Mouse (Mus musculus) kidney, embryonic 14.5 days (tissue): ENCODE results near the gene Mon2. TPM values are rescaled to one million over a fixed set of nuclear protein-coding genes. Genes with fewer than 3 reads are reported as not detected.

ENCODE experiments used
- ATAC-seq: fragments of 200-750 bp; cut with Nextera tagmentation; 2 replicates; pipeline ENCODE4 v1.8.0; 2017; ENCODE audit warnings: moderate number of reproducible peaks, mild to moderate bottlenecking, moderate TSS enrichment, moderate library complexity; ENCODE audit not compliant: low FRiP score, low TSS enrichment
- H3K27ac ChIP-seq: fragments of 300-500 bp; sonication (generic); 2 replicates; pipeline ENCODE4 v1.5.1; 2014; ENCODE audit warnings: low read depth, mild to moderate bottlenecking, low read length, moderate library complexity, mixed read lengths
- H3K27me3 ChIP-seq: fragments of 300-500 bp; sonication (generic); 2 replicates; pipeline ENCODE4 v1.6.1; 2014; ENCODE audit warnings: mild to moderate bottlenecking, low read length; ENCODE audit not compliant: control insufficient read depth, insufficient read depth
- H3K36me3 ChIP-seq: fragments of 300-500 bp; sonication (generic); 2 replicates; pipeline ENCODE4 v1.6.1; 2014; ENCODE audit warnings: low read length, mixed read lengths; ENCODE audit not compliant: control insufficient read depth, insufficient read depth
- H3K4me1 ChIP-seq: fragments of 300-500 bp; sonication (generic); 2 replicates; pipeline ENCODE4 v1.6.1; 2014; ENCODE audit warnings: low read length, mixed read lengths; ENCODE audit not compliant: control insufficient read depth, insufficient read depth
- H3K4me2 ChIP-seq: fragments of 300-500 bp; sonication (generic); replicated peaks from 2 replicates; pipeline ENCODE4 v1.6.1; 2014; ENCODE audit warnings: low read depth, mild to moderate bottlenecking, low read length
- H3K4me3 ChIP-seq: fragments of 300-500 bp; sonication (generic); 2 replicates; pipeline ENCODE4 v1.5.1; 2014; ENCODE audit warnings: mild to moderate bottlenecking, low read length
- H3K9ac ChIP-seq: fragments of 300-500 bp; sonication (generic); 2 replicates; pipeline ENCODE4 v1.6.1; 2014; ENCODE audit warnings: low read depth, mild to moderate bottlenecking, low read length, moderate library complexity
- H3K9me3 ChIP-seq: fragments of 300-500 bp; sonication (generic); 2 replicates; pipeline ENCODE4 v1.6.1; 2016; ENCODE audit warnings: low read length; ENCODE audit not compliant: control insufficient read depth
- WGBS: fragments of 180-500 bp; shearing (Covaris S2); extraction: QIAGEN DNeasy Blood & Tissue Kit; methylation state at CpG from one replicate; pipeline ENCODE4 v1.1.7; 2014; 5-methylcytosine and 5-hydroxymethylcytosine counted together
- polyA plus RNA-seq: library from polyadenylated mRNA; unstranded; fragments of >200 nt; fragmentation: Nextera tagmentation; extraction: Ambion mirVana; gene quantifications from 2 replicates; pipeline ENCODE4 v1.2.1, GENCODE M21; 2014

The Mon2 gene
- polyA plus RNA-seq, 1 experiment from 2014 or later: 40.8 TPM

DNA sequence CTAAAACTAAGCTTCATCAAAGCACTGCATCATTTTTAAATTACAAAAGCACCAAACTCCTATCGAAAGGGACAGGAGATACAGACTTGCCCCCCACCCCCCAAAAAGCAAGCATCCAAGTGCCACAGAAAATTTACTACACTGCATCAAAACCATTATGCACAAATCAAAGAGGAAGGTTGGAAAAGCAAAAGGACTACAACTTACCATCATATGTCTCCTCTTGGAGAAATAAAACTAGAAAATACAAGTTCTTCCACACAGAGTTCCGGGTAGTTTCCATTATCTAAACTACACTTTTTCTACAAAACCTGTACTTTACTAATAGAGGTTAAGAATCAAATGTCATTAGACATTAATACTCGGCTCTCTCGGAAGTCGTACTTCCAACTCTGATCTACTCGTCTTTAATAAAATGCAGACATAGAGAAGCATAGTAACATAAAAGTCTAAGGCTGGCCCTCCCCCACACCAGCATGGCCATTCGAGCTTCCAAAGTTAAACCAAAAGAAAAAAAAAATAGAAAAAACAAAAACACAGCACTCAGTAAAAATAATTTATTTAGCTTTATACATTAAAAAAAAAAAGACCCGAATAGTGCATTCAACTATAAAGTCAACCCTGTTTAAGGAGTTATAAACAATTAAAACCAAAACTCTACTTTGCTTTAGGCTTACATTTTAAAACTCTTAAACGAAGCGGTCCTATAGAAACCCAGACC, 91.6 kb downstream of the Mon2 start:
- Histone ChIP-seq H3K4me1 (peaks cover 20% of the 10 kb centered on the region), H3K9ac (peak overlapping the region; percentile 99), H3K36me3 (peaks cover 14% of the 10 kb centered on the region; the same call in 1 of the 2 replicates), H3K27ac (peak overlapping the region; percentile 100), H3K27me3 (no peaks in the 10 kb centered on the region), H3K9me3 (no peaks in the 10 kb centered on the region), H3K4me3 (peak overlapping the region; percentile 97), H3K4me2 (peak overlapping the region; percentile 55)
- no peak for ATAC-seq
- WGBS: 1% methylated on average over 10 of the region's 10 CpGs

DNA sequence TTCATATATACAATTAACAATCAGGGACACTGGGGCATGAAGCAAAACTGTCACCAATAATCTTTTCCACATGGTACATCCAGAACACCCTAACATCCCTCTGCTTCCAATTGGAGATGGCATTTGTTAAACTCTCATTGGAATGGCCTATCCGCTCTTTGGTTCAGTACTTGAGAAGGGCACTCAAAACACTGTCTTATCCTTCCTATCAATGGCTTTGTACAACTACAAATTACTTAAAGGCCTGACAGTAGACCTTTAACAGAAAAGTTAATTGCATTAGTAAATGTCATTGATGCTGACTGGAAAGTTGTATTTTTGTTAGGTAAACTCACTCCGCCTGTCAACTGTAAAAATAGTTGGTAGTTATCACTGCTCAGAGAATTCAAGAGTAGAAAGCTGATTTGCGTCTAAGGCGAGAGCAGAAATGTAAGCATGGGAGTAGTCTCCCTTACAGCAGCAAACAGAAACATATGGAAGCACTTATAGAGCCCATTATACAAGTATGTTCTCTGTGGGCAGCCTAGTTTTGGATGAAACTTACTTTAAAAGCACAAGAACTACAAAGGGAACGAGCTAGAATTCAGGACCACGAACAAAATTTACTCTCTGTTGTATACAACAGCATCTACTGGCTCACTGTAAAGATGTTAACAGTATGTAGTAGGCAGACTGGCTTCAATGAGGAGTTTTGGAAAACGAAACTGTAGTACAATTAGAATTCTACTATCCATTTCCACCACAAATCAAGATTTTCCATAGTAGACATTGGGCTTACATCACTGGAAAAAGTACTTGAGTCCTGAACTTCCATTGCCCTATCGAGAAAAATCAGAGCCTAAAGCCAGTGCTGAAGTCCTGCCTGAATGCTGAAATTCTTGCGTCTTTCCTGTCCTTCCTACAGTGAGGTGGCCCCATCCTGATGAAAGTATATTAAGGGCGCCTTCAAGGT, 92.5 kb downstream of the Mon2 start:
- peak overlapping the region; percentile 100; the same call in 1 of the 2 replicates for H3K27ac ChIP-seq
- H3K4me2 ChIP-seq: peak overlapping the region; percentile 55
- no peak for ATAC-seq
- 44% methylated on average over 10 of the region's 10 CpGs for WGBS
- peak overlapping the region; percentile 99 for H3K9ac ChIP-seq
- H3K4me1 ChIP-seq: peaks cover 20% of the 10 kb centered on the region
- H3K36me3 ChIP-seq: peaks cover 14% of the 10 kb centered on the region; the same call in 1 of the 2 replicates
- no peaks in the 10 kb centered on the region for H3K27me3 ChIP-seq
- H3K4me3 ChIP-seq: peak overlapping the region; percentile 97
- H3K9me3 ChIP-seq: no peaks in the 10 kb centered on the region

DNA sequence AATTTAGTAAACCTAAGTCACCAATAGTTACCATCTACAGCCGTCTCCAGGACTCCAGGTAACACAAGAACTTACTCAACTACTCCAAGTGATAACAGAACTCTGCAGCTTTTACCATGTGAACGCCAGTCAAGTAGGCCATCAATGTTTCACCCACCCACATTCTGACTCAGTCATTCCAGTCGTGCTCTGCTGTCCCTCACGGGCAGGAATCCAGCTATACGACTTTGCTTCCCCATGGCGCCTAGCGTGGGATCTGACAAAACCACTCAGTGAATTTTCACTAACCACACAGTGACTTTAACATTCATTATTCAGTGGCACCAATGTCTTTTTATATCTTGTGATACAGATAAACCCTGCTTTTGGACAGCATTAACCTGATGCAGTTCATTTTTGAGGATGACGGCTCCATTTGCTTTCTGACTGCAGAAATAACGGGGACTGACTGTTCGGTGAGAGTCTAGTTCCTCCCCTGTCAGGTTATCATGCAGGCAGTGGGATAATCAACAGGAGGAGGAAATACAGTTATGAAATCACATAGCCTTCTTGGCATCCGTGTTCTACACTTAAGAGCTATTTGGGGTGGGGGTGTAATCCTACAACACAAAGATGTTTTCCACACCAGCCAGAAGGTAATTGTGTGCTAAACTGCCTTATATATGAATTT, 93.3 kb downstream of the Mon2 start:
- no peak for ATAC-seq
- Histone ChIP-seq H3K4me1 (peaks cover 17% of the 10 kb centered on the region), H3K9me3 (no peaks in the 10 kb centered on the region), H3K4me2 (peak overlapping the region; percentile 55), H3K4me3 (peak overlapping the region; percentile 97; the same call in 1 of the 2 replicates), H3K36me3 (peaks cover 14% of the 10 kb centered on the region; the same call in 1 of the 2 replicates), H3K27me3 (no peaks in the 10 kb centered on the region), H3K9ac (no peak overlapping the region), H3K27ac (no peak overlapping the region)
- 82% methylated on average over 11 of the region's 11 CpGs for WGBS

DNA sequence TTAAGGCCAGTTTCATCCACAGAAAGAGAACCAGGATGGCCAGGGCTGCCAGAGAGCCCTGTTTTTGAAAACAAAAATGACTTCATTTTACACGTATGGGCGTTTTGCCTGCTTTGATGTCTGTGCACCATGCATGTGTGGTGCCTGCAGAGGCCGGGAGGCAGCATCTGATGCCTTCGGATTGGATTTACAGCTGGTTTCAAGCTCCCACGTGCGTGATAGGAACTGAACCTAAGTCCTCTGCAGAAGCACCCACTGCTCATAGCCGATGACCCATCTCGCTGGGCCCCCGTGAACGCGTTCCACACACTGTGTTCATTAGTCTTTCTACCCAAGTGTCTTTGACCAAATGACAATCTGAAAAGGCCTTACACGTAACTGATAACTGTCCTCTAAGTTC, 96.2 kb downstream of the Mon2 start:
- Histone ChIP-seq H3K4me3 (no peak overlapping the region), H3K9me3 (no peaks in the 10 kb centered on the region), H3K4me1 (peaks cover 6% of the 10 kb centered on the region; the same call in 1 of the 2 replicates), H3K4me2 (no peak overlapping the region), H3K36me3 (peaks cover 14% of the 10 kb centered on the region; the same call in 1 of the 2 replicates), H3K27me3 (no peaks in the 10 kb centered on the region), H3K9ac (no peak overlapping the region), H3K27ac (no peak overlapping the region)
- 95% methylated on average over 12 of the region's 12 CpGs for WGBS
- no peak for ATAC-seq

DNA sequence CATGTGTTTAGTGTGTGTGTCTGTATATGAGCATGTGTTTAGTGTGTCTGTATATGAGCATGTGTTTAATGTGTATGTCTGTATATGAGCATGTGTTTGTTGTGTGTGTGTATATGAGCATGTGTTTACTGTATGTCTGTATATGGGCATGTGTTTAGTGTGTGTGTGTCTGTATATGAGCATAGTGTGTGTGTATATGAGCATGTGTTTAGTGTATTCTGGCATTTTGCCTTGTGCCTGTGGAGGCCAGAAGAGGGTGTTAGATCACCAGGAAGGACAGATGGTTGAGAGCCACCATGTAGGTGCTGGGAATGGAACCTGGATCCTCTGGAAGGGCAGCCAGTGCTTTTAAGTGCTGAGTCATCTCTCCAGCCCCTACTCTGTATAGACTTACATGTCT, 96.9 kb downstream of the Mon2 start:
- H3K36me3 ChIP-seq: peaks cover 14% of the 10 kb centered on the region; the same call in 1 of the 2 replicates
- ATAC-seq: no peak

DNA sequence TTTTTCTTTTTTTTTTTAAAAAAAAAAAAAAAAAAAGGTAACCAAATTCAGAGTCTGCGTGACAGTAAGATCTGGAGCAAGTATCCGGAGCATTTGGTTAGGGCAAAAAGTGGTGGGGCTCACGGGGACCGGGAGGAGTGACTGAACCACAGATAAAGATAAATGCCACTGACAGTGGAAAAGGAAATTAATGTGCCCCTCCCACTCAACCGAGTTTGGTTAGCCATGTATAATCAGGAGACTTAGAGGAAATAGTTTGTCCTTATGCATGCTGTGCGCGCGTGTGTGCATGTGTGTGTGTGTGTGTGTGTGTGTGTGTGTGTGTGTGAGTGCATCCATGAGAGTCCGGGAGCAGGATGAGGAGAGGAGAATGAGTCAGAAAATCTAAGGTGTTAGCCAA, 100.3 kb downstream of the Mon2 start:
- Histone ChIP-seq H3K27ac (no peak overlapping the region), H3K4me2 (no peak overlapping the region), H3K36me3 (peaks cover 6% of the 10 kb centered on the region; the same call in 1 of the 2 replicates), H3K9me3 (no peaks in the 10 kb centered on the region), H3K27me3 (no peaks in the 10 kb centered on the region), H3K4me1 (no peaks in the 10 kb centered on the region), H3K9ac (no peak overlapping the region), H3K4me3 (no peak overlapping the region)
- WGBS: 72% methylated on average over 9 of the region's 9 CpGs
- ATAC-seq: no peak

More for the DNA sequence above, 96.9 kb downstream of the Mon2 start:
- Histone ChIP-seq H3K4me3 (no peak overlapping the region), H3K4me2 (no peak overlapping the region), H3K27ac (no peak overlapping the region), H3K9me3 (no peaks in the 10 kb centered on the region), H3K9ac (no peak overlapping the region), H3K27me3 (no peaks in the 10 kb centered on the region), H3K4me1 (peaks cover 6% of the 10 kb centered on the region; the same call in 1 of the 2 replicates)

DNA sequence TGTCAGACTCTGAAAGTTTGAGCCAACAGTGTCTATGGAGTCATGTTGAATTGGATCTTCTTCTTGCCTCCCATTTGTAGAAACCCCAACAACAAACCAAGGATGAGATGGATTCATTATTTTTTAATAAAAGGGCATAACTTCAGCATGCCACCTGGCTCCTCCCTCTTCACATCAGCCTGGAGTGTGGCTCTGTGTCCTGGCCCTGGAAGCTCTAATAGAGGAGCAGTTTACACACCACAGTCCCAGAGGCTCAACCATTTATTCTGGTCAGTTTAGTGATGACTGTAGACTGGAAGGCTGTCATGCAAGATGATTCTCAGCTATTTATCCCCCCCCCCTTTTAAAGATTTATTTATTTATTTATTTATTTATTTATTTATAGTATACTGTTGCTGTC, 103.1 kb downstream of the Mon2 start:
- Histone ChIP-seq H3K9me3 (no peaks in the 10 kb centered on the region), H3K36me3 (no peaks in the 10 kb centered on the region), H3K4me3 (no peak overlapping the region), H3K27ac (no peak overlapping the region), H3K4me1 (no peaks in the 10 kb centered on the region), H3K4me2 (no peak overlapping the region), H3K9ac (no peak overlapping the region), H3K27me3 (no peaks in the 10 kb centered on the region)
- ATAC-seq: no peak

DNA sequence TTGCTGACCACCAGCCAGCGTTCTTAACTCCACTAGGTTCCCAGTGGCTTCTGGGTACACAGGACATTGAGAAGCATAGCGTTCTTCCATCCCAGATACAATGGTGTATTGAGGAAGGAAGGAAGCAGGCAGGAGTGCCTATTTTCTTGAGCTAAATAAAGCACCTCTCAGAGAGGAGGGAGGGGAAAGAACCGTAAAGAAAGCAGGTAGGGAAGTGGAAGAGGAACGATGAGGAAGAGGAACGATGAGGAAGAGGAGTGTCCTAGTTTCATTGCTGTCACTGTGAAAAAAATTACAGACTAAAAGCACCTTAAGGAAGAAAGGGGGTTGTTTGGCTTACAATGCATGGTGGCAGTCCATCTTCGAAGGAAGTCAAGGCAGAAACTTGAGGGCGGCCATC, 106.1 kb downstream of the Mon2 start:
- WGBS: 86% methylated on average over 7 of the region's 7 CpGs
- no peak overlapping the region for H3K4me2 ChIP-seq
- H3K4me1 ChIP-seq: no peaks in the 10 kb centered on the region
- no peak overlapping the region for H3K27ac ChIP-seq
- no peak overlapping the region for H3K9ac ChIP-seq
- no peaks in the 10 kb centered on the region for H3K27me3 ChIP-seq
- no peaks in the 10 kb centered on the region for H3K9me3 ChIP-seq
- ATAC-seq: no peak
- H3K36me3 ChIP-seq: no peaks in the 10 kb centered on the region
- H3K4me3 ChIP-seq: no peak overlapping the region
